Mouse (Mus musculus) myocyte (in vitro differentiated cells): ENCODE data around the gene Auts2.

Experiments
- MYOD1 ChIP-seq, 3 experiments: IDR thresholded peaks; one replicate each; pipeline ENCODE4 v1.6.1; 2011; ENCODE audit warnings: control low read depth in 2 of 3, low read depth in 2 of 3, mild to moderate bottlenecking in 2 of 3, moderate library complexity in 1 of 3; ENCODE audit not compliant: insufficient read length in 2 of 3, control insufficient read depth in 1 of 3
- POLR2A ChIP-seq: IDR thresholded peaks from one replicate; pipeline ENCODE4 v1.6.1; 2011; ENCODE audit warnings: low read depth, mild to moderate bottlenecking, control low read depth, moderate library complexity; ENCODE audit not compliant: insufficient read length
- POLR2AphosphoS2 ChIP-seq: IDR thresholded peaks from one replicate; pipeline ENCODE4 v1.6.1; 2011; ENCODE audit warnings: low read depth, control low read depth; ENCODE audit not compliant: insufficient read length
- SRF ChIP-seq: IDR thresholded peaks from one replicate; pipeline ENCODE4 v1.6.1; 2011; ENCODE audit warnings: low read depth; ENCODE audit not compliant: control insufficient read depth, insufficient read length

DNA sequence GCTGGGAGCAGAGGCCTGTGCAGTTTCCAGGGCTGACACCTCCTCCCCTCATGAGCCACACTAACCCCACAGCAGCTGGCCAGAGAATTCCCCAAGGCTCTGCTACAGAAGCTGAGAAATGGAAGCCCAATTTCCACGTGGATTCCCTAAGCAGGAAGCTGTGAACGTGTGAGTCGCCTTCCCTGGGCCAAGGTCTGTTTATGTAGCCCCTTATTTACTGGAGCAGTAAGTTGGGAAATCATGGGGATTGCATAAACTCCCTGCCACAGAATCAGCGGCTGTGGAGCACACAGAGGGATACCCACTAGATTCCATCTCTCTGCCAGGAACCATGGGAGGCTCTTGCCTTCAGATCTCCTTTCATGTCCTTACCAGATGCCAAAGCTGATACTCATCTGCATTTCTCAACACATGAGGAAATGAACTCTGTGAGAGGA, 895.4 kb downstream of the Auts2 start:
- TF ChIP-seq MYOD1 (IDR thresholded peaks at IDR 0.05; ENCODE audit: control insufficient read depth in 1 of 3, insufficient read length in 2 of 3, low read depth in 2 of 3) (peak in 2 of 3 experiments; percentile 60 to 69), POLR2A (no peak), POLR2AphosphoS2 (no peak), SRF (no peak)
